Mouse (Mus musculus): ENCODE measurements around the gene Gm13276.
"Not testable (repeated sequence)": the region's sequence is repeated elsewhere in the genome, so short reads cannot be mapped to it uniquely, and the experiment has no call there.

The Gm13276 gene

DNA sequence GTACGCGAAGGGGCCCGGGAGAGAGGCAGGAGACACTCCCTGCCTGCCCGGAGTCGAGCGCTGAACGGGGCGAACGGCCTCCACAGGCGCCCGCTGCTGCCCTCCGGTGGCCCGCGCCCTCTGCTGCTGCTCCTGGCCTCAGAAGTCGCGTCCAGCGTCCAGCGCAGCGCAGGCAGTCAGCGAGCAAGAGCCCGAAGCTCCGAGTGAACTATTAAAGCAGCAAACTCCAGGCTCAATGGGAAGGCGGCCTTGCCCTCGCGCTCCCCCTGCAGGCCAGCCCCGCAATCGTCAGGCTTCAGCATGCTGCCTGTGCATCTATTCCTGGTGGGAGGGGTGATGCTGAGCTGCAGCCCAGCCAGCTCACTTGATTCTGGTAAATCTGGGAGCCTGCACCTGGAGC, at the start of gene Gm13276:
TSS of gene Gm13276 (plus strand) at position 301 of the 400 bp plus-strand sequence.
- not testable (repeated sequence) for DNase-seq (ENCODE audit: extremely low read depth, low read depth)

DNA sequence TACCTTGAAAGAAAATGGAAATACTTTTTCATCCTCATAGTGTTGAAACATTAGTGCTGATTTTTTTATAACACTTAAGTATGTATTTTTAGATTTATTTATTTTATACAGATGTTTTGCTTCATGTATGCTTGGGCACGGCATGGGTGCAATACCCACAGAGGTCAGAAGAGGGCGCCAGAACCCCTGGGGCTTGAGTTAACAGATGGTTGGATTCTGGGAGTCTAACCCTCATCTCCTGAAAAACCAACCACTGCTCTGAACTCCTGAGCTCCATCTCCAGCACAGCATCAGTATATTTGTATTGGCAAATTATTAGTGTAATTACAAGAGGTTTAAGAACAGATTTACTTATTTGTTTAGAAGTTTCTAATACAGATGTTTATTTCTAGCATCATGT, 47.0 kb upstream of the Gm13276 start:
- DNase-seq (ENCODE audit: extremely low read depth, low read depth), result peak; percentile 43

GRCm38 (mm10) chr4:88739036-88739435, 46.5 kb upstream of the Gm13276 start:
- no peak for DNase-seq (ENCODE audit: extremely low read depth, low read depth)

GRCm38 (mm10) chr4:88741426-88741825, 44.1 kb upstream of the Gm13276 start:
- no peak for DNase-seq (ENCODE audit: extremely low read depth, low read depth)

GRCm38 (mm10) chr4:88742771-88743371, 42.6 kb upstream of the Gm13276 start:
- DNase-seq (ENCODE audit: extremely low read depth, low read depth), result no peak

GRCm38 (mm10) chr4:88744207-88744606, 41.3 kb upstream of the Gm13276 start:
- DNase-seq (ENCODE audit: extremely low read depth, low read depth), result no peak

DNA sequence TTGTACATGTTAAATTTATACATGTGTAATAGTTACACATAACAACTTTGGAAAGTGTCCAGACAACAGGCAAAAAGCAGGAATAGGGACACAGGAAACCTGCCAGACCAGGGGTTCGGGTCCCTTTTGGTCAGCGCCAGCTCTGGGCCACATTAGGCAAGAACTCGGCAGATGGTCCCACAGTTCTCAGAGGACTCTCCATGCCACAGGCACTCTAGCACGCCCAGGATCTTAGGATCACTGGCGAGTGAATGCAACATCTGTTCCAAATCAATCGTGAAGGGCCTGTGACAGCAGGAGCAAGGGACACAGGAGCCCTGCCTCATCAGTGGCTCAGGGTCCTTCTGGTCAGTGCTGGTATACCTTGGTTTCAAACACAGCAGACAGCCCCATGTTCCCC, 35.6 kb upstream of the Gm13276 start:
- DNase-seq (ENCODE audit: extremely low read depth, low read depth), result no peak

GRCm38 (mm10) chr4:88754818-88755340, 30.6 kb upstream of the Gm13276 start, which contains the start of gene Gm13271:
TSS of gene Gm13271 (plus strand) at chr4:88754868.
- DNase-seq (ENCODE audit: extremely low read depth, low read depth), result not testable (repeated sequence)

GRCm38 (mm10) chr4:88756581-88757513, 28.7 kb upstream of the Gm13276 start:
- peak; percentile 43 for DNase-seq (ENCODE audit: extremely low read depth, low read depth)

DNA sequence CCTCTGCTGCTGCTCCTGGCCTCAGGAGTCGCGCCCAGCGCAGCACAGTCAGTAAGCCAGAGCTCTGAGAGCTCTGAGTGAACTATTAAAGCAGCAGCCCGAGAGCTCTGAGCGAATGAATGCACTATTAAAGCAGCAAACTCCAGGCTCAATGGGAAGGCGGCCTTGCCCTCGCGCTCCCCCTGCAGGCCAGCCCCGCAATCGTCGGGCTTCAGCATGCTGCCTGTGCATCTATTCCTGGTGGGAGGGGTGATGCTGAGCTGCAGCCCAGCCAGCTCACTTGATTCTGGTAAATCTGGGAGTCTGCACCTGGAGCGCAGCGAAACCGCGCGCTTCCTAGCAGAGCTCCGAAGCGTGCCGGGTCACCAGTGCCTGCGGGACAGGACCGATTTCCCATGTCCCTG, 27.9 kb upstream of the Gm13276 start:
- DNase-seq (ENCODE audit: extremely low read depth, low read depth), result not testable (repeated sequence)

GRCm38 (mm10) chr4:88758751-88759150, 26.8 kb upstream of the Gm13276 start:
- DNase-seq (ENCODE audit: extremely low read depth, low read depth), result not testable (repeated sequence)

DNA sequence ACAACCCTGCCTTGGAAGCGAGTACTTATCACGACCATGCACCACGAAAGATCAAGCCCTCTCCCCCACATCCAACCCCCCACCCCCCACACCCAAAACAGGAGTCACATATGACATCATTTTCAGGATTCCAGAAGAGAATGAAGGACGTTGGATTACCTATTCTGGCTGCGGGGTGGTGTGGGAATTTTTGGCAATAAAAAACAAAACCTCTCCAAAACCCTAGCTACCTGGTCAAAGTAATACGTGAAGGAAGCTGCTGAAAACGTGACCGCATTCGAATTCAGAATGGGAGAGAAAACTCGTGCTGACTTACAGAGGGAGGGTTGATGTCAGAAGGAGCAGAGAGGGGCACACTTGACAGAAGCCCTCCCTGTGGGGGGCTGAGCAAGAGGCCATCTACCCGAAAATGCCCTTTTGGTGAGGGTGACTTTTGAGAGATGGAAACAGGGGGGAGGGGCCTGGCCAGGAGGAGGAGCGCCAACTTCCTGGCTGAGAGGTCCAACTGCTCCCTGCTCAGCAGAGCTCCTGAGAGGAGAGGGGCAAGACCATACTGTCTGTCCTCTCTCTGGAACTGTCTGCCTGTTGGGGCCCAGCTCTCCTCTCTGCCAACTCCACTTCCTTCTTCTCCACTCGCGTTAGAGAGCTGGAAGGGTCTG, 25.8 kb upstream of the Gm13276 start, which contains the start of gene Gm13283:
TSS of gene Gm13283 (plus strand) at position 510 of the 659 bp plus-strand sequence.
- DNase-seq (ENCODE audit: extremely low read depth, low read depth), result peak; percentile 81

GRCm38 (mm10) chr4:88760431-88760830, 25.1 kb upstream of the Gm13276 start:
- DNase-seq (ENCODE audit: extremely low read depth, low read depth), result not testable (repeated sequence)

GRCm38 (mm10) chr4:88761776-88762175, 23.7 kb upstream of the Gm13276 start:
- DNase-seq (ENCODE audit: extremely low read depth, low read depth), result not testable (repeated sequence)

GRCm38 (mm10) chr4:88762341-88762740, 23.2 kb upstream of the Gm13276 start:
- DNase-seq (ENCODE audit: extremely low read depth, low read depth), result not testable (repeated sequence)

- not testable (repeated sequence) for DNase-seq (ENCODE audit: extremely low read depth, low read depth)
Measured at GRCm38 (mm10) chr4:88763384-88764018, 22.0 kb upstream of the Gm13276 start.

GRCm38 (mm10) chr4:88773534-88773933, 12.0 kb upstream of the Gm13276 start, which contains the start of gene Gm13290:
TSS of gene Gm13290 (plus strand) at chr4:88773834.
- not testable (repeated sequence) for DNase-seq (ENCODE audit: extremely low read depth, low read depth)

- DNase-seq (ENCODE audit: extremely low read depth, low read depth), result not testable (repeated sequence)
Measured at GRCm38 (mm10) chr4:88776622-88777021, 8.9 kb upstream of the Gm13276 start, which contains the start of gene Gm13289. TSS of gene Gm13289 (plus strand) at chr4:88776922.

DNA sequence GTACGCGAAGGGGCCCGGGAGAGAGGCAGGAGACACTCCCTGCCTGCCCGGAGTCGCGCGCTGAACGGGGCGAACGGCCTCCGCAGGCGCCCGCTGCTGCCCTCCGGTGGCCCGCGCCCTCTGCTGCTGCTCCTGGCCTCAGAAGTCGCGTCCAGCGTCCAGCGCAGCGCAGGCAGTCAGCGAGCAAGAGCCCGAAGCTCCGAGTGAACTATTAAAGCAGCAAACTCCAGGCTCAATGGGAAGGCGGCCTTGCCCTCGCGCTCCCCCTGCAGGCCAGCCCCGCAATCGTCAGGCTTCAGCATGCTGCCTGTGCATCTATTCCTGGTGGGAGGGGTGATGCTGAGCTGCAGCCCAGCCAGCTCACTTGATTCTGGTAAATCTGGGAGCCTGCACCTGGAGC, 6.0 kb upstream of the Gm13276 start, which contains the start of gene Gm13272:
TSS of gene Gm13272 (plus strand) at position 301 of the 400 bp plus-strand sequence.
- not testable (repeated sequence) for DNase-seq (ENCODE audit: extremely low read depth, low read depth)

DNA sequence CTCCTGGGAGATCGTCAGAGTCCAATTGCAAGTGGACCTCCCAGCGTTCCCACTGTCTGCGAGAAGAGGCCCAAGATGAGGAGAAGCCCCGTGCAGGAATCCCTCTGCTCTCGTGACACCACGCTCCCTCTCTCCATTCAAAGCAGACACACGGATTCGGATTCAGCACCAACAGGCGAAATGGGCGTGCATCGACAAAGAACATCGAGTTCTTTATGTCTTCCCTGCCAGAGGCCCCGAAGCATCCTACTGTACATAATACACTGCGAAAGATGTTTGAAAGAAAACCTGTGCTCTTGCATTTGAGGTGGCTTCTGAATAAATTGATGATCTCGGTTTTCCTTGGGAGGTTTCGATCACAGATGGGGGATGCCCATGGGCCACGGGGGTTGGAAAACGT, 5.2 kb upstream of the Gm13276 start:
- not testable (repeated sequence) for DNase-seq (ENCODE audit: extremely low read depth, low read depth)

GRCm38 (mm10) chr4:88781831-88782230, 3.7 kb upstream of the Gm13276 start, which contains the start of gene Ifnz:
TSS of gene Ifnz (plus strand) at chr4:88782131.
- DNase-seq (ENCODE audit: extremely low read depth, low read depth), result not testable (repeated sequence)

Data from MEL-GATA-1-ER (cell line).